Mouse (Mus musculus) urinary bladder, adult 2 months (tissue): ENCODE results near the gene Gm10639. TPM values are rescaled to one million over a fixed set of nuclear protein-coding genes. Genes with fewer than 3 reads are reported as not detected.
"Not testable (repeated sequence)": the region's sequence is repeated elsewhere in the genome, so short reads cannot be mapped to it uniquely, and the experiment has no call there.

Source experiments
- DNase-seq: peaks from one replicate; pipeline ENCODE4 v3.0.0; 2022; ENCODE audit warnings: low spot score
- polyA plus RNA-seq: library from polyadenylated mRNA; depleted of rRNA; stranded (reverse); fragments of >200 nt; gene quantifications from 2 replicates; pipeline ENCODE4 v1.2.3, GENCODE M21; 2012; rRNA removed

Gm10639 gene
- polyA plus RNA-seq, 1 experiment: 0.44 TPM

GRCm38 (mm10) chr9:78348206-78349004, 58.7 kb downstream of the Gm10639 start:
- DNase-seq: not testable (repeated sequence)

GRCm38 (mm10) chr9:78349141-78349540, 59.4 kb downstream of the Gm10639 start:
- DNase-seq: not testable (repeated sequence)

DNA sequence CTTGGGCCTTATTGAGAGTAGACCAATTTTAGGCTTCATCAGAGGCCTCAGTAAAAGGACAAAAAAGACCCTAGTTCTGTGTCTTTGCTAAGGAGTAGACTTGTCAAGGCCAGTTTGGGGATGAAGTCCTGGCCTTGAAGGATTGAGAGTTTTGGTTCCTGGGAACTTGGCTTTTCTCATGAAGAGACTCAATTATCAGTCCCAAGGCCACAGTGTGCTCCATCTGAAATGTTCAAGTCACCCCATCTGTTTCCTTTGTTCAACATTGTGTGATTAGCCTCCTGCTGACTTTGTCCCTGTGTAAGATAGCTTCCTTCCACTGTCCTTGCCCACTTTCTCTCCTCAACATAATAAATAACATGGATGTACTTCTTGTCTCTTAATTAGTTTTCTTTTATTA, 60.3 kb downstream of the Gm10639 start:
- DNase-seq: not testable (repeated sequence)

DNA sequence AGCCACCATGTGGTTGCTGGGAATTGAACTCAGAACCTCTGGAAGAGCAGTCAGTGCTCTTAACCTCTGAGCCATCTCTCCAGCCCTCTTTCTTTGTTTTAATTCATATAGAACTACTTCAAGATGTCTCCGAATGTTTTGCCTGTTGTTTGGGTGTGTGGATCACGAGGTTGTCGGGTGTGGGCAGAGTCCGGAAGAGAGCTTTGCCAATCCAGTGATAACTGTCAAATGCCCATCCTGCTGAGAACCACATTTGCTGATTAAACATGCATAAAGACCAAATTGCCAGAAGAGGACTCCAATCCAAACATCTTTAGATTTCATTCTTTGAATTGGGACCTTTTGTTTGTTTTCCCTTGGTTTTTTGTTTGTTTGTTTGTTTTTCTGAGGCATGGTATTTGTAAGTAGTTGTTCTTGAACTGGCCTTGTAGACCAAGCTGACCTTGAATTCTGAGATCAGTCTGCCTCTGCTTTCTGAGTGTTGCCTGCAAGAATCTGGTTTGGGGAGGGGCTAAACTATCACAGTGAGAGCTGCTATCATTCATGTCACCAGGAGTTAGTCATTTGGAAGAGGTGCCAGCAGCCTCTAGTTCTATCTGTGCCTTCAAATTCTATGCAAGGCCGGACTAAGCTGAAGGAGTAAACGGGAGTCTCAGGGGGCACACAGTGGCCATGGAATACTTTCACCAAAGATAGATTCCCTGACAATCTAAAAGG, 61.9 kb downstream of the Gm10639 start:
- DNase-seq: no peak

Other genes with a start within 250 kb of the Gm10639 start
- gene Gcm1, start 238.0 kb upstream of the Gm10639 start, polyA plus RNA-seq: not detected in 2 replicates
- gene Fbxo9, start 180.9 kb upstream of the Gm10639 start, polyA plus RNA-seq: 80.0 and 81.1 TPM in 2 replicates
- 18.2 and 20.5 TPM in 2 replicates for gene Ick, start 180.7 kb upstream of the Gm10639 start, polyA plus RNA-seq
- gene Gsta4, start 107.1 kb upstream of the Gm10639 start, polyA plus RNA-seq: 1,883 and 2,290 TPM in 2 replicates
- 6.8 and 7.6 TPM in 2 replicates for gene Gsta1, start 59.3 kb upstream of the Gm10639 start, polyA plus RNA-seq
- 4.0 and 4.5 TPM in 2 replicates for gene Gm3776, start 32.8 kb upstream of the Gm10639 start, polyA plus RNA-seq
- not detected in 2 replicates for gene Omt2a, start 24.9 kb downstream of the Gm10639 start, polyA plus RNA-seq
- not detected in 2 replicates for gene Omt2b, start 37.7 kb downstream of the Gm10639 start, polyA plus RNA-seq
- gene Gsta2, start 65.9 kb downstream of the Gm10639 start, polyA plus RNA-seq: 27.0 and 28.7 TPM in 2 replicates
- gene Dppa5a, start 78.3 kb downstream of the Gm10639 start, polyA plus RNA-seq: 8.1 and 9.0 TPM in 2 replicates
- 13.0 and 14.9 TPM in 2 replicates for gene Ooep, start 88.8 kb downstream of the Gm10639 start, polyA plus RNA-seq
- 0.63 and 0.77 TPM in 2 replicates for gene Ddx43, start 105.9 kb downstream of the Gm10639 start, polyA plus RNA-seq
- 1.1 and 1.7 TPM in 2 replicates for gene Cgas, start 153.3 kb downstream of the Gm10639 start, polyA plus RNA-seq
- gene Mto1, start 158.3 kb downstream of the Gm10639 start, polyA plus RNA-seq: 17.4 and 18.6 TPM in 2 replicates
- gene Gm17324, start 158.9 kb downstream of the Gm10639 start, polyA plus RNA-seq: 0.15 TPM in 1 of 2 replicates, not detected in the other
- 7,337 and 9,833 TPM in 2 replicates for gene Eef1a1, start 199.2 kb downstream of the Gm10639 start, polyA plus RNA-seq